Mouse (Mus musculus): ENCODE results near the gene Gripap1. TPM values are rescaled to one million over a fixed set of nuclear protein-coding genes. Genes with fewer than 3 reads are reported as not detected.
"Not testable (repeated sequence)": the region's sequence is repeated elsewhere in the genome, so short reads cannot be mapped to it uniquely, and the experiment has no call there.

Gene Gripap1
- total RNA-seq (2022), result 100 to 1,000 TPM in 3 of 4 experiments, 10 to 100 TPM in 1; 97.8 to 120 (median 109) TPM

DNA sequence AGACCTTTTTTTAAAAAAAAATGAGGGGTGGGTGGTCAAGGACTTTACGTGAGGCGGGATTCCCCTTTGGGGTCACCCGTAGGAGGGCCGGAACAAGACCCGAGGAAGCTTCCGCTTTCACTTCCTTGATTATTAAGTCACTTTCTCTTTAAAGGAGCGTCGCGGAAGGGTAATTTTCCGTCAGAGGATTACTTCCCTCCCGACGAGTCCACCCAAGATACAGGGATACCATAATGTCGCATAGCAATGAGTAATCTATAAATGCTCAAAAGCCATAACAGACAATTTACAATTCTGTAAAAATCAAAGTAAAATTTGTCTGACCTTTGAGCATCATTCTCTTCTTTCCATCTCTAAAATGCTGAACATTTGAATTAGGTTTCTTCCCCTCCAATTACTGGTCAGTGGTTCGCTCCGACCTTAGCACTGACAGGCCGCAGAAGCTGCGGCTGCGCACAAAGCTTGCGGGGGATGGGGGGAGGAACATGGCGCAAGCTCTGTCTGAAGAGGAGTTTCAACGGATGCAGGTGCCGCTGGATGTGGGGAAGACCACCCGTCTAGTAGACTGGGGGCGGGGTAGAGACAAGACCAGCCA lies at the start of gene Gripap1:
Gene Gripap1 (plus strand): TSS at position 224 of the 595 bp plus-strand sequence.
- DNase-seq (ENCODE audit: low spot score in 2 of 2), result peak; percentile 50 to 54

DNA sequence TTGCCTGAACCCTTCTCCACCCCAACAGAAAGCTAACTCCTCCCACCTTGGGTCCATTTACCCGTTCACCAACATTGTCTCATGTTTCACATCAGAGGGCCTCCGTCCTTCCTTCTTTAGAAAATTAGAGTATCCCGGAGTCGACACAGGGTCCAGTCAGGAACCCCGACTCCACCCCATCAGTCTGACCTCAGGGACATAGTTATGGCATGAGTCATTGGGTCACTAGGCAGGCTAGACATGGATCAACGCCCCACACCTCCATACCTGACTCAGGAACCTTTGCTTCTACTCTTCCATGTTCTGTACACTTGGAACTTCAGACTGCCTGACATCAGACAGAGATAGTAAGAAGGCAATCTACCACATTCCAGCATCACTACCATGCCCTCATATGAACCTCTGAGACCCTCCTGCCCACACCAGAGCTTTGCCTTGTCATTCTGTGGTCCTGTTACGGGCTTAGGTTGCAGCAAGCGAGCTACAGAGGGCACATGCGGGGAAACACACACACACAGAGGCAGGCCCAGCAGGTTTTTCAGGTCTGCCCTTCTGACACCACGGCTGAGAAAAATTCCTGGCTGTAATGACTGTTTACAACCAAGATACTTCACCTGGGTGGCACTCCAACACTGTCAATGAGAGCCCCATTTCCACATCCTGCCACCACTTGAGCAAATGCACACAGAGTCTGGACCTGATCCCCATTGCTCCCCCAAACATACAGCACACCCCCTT lies 49.3 kb upstream of the Gripap1 start:
- DNase-seq (ENCODE audit: low spot score in 2 of 2), result no peak

DNA sequence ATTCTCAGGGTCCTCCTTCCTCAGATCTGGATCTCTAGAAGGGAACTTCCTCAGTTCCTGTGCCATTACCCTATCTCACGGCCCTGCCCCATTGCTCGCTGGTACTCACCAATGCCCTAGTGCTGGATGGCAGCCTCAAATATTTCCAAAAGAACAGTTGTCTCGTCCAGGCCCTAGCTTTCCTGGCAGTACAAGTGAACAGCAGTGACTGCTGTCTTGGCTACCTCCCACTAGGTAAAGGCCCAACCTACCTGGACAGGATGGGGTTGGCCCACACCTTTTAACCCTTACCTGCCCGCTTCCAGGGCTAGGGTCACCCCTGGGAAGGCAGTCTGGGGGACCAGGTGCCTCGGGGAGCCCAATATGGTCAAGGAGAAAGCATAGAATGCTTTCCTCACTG lies 48.5 kb upstream of the Gripap1 start:
- no peak for DNase-seq (ENCODE audit: low spot score in 2 of 2)

DNA sequence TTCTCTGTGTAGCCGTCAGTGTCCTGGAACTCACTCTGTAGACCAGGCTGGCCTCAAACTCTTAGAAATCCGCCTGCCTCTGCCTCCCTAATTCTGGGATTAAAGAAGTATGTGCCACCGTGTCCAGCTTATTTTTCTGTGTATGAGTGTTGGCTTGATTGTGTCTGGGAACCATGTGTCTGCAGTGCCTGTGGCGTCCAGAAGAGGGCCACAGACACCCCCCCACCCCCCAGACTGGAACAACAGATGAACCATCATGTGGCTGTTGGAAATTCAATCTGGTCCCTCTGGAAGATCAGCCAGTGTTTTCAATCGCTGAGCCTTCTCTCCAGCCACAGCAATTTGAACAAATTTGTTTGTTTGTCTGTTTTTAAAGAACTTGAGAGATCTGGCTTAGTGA lies 46.1 kb upstream of the Gripap1 start:
- no peak for DNase-seq (ENCODE audit: low spot score in 2 of 2)

DNA sequence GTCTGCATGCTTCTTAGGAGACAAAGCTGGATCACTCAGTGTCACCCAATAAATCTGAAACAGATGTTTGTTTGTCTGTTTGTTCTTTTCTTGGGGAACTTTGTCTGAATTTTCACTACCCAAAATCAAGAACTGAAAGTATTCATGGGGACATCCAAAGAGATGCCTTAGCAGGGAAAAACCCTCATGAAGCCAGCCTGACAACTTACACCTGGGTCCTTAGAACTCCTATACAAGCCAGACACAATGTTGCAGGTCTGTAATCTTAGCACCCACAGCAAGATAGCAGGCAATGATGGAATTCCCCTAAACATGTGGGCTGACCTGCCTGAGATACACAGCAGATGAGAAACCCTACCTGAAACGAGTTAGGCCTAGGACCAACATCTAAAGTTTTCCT lies 44.6 kb upstream of the Gripap1 start:
- no peak for DNase-seq (ENCODE audit: low spot score in 2 of 2)

DNA sequence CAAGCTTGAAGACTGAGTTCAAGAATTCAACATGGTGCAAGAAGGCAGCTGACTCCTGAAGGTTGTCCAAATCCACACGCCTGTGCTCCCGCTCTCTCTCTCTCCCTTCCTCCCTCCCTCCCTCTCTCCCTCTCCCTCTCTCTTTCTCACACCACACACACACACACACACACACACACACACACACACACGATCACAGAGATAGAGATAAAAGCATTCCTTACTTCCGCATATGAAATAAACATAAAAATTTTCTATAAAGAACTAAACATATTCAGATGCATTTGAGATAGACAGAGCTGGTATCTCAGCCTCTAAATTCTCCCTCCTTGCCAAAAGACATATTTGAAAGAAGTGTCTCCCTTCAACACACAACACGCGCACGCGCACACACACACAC lies 44.1 kb upstream of the Gripap1 start:
- no peak for DNase-seq (ENCODE audit: low spot score in 2 of 2)

DNA sequence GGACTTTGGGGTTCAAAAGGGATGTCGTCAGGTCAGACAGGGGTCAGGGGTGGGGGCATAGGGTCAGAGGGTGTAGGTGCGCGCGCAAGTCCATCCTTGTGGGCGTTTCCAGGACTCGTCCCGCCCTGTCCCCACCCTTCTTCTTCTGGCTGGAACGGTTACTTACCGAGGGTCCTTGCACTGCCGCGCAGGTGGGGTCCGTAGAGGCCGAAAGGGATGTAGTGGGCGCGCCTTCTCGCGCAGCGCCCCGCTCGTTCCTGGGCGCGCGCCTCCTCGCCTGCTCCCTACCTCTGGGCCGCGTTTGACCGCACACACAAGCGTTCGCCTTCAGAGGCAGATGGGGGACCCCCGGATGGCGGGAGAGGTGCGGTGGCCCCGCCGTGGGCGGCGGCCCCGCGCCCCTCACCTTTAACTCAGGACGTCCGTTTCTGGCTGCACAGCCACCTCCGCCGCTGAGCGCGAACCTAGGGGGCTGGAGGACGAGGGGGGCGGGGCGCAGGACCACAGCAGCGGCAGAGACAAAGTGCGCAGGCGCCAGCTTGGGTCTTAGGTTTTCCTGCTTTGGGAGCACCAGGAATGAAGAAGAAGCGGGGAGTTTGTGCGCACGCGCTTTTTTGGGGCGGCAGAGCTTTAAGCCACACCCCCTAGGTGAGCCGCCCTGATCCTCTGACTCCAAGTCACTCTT lies 39.0 kb upstream of the Gripap1 start, which contains the start of gene Ccdc120:
Gene Ccdc120 (minus strand): TSS at position 474 of the 685 bp plus-strand sequence.
- peak; percentile 55 to 73 for DNase-seq (ENCODE audit: low spot score in 2 of 2)

DNA sequence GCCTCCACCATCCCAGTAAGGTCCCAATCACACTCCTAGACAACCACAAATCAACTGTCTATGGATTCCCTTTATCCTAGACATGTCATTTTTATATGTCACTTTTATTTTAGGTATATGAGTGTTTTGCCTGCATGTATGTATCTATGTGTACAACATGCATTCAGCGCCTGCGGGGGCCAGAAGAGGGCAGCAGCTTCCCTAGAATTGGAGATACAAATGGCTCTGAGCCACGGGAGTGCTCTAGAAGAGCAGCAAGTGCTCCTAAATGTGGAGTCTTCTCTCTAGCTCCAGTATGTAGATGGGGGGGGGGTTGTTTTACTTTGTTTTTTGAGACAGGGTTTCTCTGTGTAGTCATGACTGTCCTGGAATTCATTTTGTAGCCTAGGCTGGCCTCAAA lies 35.9 kb upstream of the Gripap1 start:
- DNase-seq (ENCODE audit: low spot score in 2 of 2), result not testable (repeated sequence)

DNA sequence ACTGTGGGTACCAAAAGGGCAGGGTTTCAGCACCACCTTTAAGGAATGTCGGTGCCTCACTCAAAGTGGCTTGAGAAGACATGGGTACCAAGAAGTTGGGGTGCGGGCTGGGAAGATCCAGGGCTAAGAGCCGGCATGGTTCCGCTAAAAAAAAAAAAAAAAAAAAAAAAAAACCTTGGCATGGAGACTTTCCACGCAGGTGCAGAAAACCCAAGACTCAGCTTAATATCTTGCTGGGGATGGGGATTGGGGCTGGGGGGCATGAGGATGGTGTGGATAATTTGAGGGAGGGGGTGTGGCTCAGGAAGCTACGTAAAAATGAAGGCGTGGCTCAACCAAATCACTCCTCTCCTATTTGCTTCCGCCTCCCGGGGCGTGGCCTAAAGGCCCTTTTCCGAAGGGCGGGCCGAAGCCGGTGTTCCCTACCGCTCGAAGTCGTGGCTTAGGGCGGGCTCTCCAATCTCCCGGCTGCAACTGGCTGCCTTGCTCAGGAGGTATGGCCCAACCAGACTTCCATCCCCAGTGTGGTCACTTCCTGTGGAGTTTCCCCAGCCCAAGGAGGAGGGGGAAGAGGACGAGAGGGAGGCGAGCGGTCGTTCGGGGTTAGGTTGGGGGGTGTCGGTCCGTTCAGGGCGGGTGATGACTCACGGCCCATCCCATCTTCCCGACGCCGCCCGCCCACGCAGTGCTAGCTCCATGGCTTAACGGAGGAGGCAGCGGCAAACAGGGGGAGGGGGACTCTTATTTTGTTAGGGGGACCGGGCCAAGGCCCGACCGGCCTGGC lies 27.2 kb upstream of the Gripap1 start, which contains the start of gene Tfe3:
Gene Tfe3 (plus strand): TSS at position 424 of the 784 bp plus-strand sequence.
- DNase-seq (ENCODE audit: low spot score in 2 of 2), result peak; percentile 88 to 93

DNA sequence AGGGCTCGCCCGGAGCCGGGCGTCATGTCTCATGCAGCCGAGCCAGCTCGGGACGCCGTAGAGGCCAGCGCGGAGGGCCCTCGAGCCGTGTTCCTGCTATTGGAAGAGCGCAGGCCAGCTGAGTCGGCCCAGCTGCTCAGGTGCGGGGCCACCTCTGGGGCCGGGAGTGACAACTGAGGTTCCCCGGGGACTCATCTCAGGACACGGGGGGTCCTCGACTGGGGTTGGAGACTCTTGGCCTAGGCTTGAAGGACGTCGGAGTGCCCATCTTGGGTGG lies 26.7 kb upstream of the Gripap1 start:
- DNase-seq (ENCODE audit: low spot score in 2 of 2), result no peak

DNA sequence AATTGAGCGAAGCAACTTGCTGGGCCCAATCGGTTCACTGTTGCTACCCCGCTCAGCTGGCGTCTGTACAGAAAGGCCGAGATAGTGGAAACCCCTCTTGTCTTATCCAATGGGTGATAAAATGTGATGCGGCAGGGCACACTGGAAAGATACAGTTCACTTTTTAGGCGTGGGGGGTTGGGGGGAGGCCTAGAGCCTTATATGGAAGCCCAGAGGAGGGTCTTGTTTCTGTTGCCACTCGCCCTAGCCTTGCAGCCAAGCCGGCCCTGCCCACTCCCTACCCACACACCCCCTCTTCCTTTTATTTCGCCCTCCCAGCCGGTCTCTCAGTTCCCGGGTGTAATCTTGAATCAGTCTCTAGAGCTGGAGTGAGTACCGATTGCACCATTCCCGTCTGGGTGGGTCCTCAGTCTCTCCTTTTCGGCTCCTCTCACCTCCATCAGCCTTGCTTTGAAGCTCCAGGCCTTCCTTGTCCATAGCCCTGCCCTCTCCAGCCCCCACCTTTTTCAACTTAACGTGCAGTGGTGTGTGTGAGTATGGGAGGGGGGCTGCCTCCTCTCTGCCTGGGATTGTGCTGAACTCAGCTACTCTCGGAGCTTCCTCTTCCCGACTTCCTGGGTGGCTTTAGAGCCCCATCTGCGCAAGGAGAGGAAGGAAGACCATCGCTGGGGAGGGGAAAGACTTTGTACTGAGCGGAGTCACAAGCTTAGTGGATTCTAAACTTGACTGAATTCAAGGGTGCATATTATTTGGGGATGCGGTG lies 25.8 kb upstream of the Gripap1 start:
- DNase-seq (ENCODE audit: low spot score in 2 of 2), result no peak

DNA sequence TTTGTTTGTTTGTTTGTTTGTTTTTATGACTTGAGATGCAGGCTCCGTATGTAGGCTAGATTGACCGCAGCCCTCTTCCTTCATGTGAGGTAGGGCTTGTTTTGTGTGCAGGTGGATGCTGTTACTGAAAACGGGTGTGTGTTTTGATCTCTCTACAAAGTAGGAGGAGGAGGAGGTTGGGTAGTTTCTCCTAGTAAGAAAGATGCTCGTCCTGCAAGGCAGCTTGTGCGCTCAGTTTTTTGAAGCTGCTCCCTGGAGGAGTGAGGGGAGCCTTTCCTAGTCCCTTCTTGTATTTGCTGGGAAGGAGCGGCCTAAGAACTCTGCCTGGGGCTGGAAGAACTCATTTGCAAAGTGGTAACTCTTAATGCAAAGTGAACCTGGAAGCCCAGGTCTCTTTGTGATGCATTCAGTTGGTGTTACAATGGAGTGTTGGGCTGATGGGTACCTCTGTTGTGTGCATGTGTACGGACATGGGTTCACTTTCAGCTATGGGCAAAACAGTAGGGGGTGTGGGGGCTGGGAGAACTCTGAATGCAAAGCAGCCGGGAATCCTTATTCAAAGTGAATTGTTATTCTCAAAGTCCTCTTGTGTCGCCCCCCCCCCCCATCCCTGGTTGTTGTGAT lies 24.8 kb upstream of the Gripap1 start:
- DNase-seq (ENCODE audit: low spot score in 2 of 2), result no peak

DNA sequence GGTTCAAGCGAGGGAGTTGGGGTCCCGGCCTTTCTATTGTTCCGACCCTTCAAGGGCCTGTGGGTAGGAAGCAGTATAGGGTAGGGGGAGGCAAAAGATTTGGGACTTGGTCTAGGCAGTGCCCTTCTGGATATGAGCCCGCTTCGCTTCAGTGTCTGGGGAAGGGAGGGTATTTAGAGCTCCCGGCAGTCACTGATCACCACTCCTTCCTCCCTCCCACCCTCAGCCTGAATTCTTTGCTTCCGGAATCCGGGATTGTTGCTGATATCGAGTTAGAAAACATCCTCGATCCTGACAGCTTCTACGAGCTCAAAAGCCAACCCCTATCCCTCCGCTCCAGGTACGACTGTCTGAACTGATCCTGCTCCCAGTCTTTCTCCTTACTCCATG lies 24.3 kb upstream of the Gripap1 start:
- no peak for DNase-seq (ENCODE audit: low spot score in 2 of 2)

DNA sequence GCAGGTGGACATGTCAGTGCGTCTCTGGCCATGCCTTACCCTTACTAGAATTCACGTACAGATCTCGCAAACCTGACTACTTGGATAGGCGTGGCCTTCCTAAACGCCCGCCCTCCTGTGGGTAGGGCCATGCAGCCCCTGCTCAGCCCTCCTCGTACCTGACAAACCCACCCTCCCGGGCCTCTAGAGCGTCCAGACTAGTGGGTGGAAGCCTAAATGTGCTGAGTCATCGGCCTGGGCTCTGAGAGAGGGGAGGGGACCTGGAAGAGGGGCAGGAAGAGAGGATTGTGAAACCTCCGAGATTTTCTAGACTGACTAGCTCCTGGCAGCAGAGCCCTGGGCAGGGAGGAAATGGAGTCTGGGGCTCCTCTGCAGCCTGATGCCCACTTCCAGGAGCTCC lies 23.8 kb upstream of the Gripap1 start:
- peak in 1 of 2 experiments; percentile 16 for DNase-seq (ENCODE audit: low spot score in 2 of 2)

DNA sequence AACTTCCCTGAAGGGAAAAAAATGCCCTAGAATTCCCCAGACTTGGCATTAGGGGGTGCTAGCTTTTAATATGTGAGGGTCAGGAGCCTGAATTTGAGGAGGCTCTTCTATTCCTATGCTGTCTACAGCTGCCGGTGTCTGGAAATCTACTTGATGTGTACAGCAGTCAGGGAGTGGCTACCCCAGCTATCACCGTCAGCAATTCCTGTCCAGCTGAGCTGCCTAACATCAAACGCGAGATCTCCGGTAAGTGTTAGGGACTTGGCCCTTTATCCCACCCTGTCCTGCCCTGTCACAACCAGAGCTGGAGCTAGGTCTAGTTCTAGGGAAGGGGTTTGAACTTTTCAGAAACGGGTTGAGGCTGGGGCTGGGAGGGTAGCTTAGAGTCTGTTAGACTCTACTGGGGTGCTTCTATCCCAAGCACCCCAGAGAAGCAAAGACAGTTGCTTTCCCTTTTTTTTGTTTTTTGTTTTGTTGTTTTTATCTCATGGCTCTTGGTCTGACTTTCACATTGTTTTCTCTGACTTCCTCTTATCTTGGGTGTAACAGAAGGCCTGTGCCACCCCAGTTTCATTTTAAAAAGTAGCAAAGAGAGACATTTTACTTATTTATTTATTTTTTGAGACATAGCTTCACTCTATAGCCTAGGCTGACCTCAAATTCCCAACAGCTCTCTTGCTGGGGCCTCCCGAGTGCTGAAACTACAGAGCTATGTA lies 20.1 kb upstream of the Gripap1 start:
- DNase-seq (ENCODE audit: low spot score in 2 of 2), result no peak

DNA sequence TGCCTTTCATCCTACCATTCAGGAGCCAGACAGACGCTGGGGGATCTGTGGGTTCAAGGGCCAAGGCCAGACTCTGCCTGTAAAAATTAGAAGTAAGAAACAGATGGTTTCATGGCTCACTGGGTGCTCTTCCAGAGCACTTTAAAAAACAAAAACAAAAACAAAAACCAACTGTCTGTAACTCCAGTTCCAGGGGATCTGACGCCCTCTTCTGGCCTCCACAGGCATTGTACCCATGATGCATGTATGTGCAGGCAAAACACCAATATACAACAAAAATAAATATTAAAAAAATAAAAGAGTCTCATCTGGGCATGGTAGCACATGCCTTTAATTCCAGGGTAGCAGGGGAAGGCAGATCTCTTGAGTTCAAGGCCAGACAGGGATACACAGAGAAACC lies 16.8 kb upstream of the Gripap1 start:
- DNase-seq (ENCODE audit: low spot score in 2 of 2), result no peak

DNA sequence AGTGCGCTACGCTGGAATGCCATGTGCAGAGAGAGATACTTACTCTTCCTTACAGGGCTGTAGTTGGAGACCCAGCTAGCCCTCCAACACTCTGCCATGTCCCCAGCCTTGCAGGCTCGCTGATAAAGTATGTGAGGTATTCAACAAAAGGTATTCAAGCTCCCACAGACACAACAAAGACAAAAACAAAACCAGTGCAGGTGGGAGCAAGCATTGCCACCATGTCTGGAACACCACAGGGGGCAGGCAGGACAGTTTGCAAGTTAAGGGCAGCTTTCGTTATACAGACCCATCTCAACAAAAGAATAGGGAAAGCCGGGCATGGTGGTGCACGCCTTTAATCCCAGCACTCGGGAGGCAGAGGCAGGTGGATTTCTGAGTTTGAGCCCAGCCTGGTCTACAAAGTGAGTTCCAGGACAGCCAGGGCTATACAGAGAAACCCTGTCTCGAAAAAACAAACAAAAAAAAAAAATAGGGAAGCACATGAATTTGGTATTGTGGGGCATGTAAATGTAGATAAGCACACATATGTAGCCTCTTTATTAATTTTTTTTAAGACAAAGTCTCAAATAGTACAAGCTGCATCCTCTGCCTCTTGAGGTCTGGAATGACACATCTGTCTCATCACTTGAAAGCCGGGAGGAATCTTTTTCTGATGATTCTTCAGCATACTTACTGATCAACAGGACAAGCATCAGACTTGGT lies 13.9 kb upstream of the Gripap1 start:
- no peak for DNase-seq (ENCODE audit: low spot score in 2 of 2)

DNA sequence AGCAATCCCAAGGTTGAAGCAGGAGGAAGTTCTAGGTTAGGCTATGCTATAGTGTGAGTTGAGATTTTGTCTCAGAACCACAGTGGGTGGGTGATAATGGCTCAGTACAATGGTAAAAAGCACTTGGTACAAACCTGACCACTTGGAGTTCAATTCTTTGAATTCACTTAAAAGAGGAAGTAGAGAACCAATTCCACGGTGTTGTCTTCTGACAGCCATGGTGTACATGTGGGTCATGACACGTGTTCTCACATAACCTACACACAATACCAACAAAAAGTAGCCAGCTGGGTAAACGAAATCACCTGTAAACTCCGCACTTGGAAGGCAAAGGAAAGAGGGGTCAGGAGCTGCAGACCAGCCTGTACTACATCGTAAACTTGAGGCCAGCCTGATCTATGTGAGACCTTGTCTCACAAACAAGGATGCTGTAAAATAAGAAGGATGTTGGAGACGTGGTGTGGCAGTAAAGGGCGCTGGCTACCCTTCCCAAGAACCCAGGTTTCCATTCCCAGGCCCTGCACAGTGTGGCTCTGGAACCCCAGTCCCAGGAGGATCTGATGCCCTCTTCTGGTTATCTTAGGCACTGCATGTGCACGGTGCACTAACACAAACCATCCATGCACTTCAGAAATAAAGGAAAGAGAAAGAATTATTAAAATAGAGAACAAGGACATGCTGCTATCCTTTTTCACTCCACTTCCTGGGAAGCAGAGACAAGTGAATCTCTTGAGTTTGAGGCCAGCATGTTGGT lies 13.1 kb upstream of the Gripap1 start:
- peak in 1 of 2 experiments; percentile 38 for DNase-seq (ENCODE audit: low spot score in 2 of 2)
